Mouse (Mus musculus): ENCODE results near the gene Snrnp27. TPM values are rescaled to one million over a fixed set of nuclear protein-coding genes. Genes with fewer than 3 reads are reported as not detected.

The Snrnp27 gene
- polyA plus RNA-seq, 2 experiments: 27.2 to 58.2 TPM

- Histone ChIP-seq H3K27me3 (ENCODE audit: control insufficient read depth, insufficient read depth, low read length) (no peaks in the 10 kb centered on the region), H3K4me2 (ENCODE audit: low read depth) (no peak overlapping the region), H3K4me1 (replicated peaks; ENCODE audit: control insufficient read depth in 2 of 2, insufficient read depth in 2 of 2, low read length in 1 of 2) (peaks cover 3 to 6% of the 10 kb centered on the region in 2 experiments; a peak in 3 of 4 replicates), H3K9ac (replicated peaks) (no peak overlapping the region), H3K9me3 (ENCODE audit: control insufficient read depth, low read length) (no peaks in the 10 kb centered on the region), H3K36me3 (replicated peaks; ENCODE audit: control insufficient read depth, insufficient read depth, low read depth) (peaks cover 3% of the 10 kb centered on the region), H3K27ac (no peak overlapping the region), H3K4me3 (ENCODE audit: insufficient read depth in 1 of 2, low read depth in 2 of 2, low read length in 2 of 2) (no peak overlapping the region)
- TF ChIP-seq EP300 (IDR thresholded peaks at IDR 0.05; ENCODE audit: low read depth) (no peak), CTCF (IDR thresholded peaks at IDR 0.05; ENCODE audit: low read depth) (peak; percentile 93)
- peak in 2 of 3 experiments; percentile 50 to 53 for DNase-seq (ENCODE audit: low read depth in 3 of 3, low spot score in 3 of 3)
- ATAC-seq (ENCODE audit: insufficient read depth): no peak
These were observed 10.1 kb upstream of the Snrnp27 start for GRCm38 (mm10) chr6:86694465-86694864.

GRCm38 (mm10) chr6:86689671-86690070 lies 5.3 kb upstream of the Snrnp27 start:
- Histone ChIP-seq H3K9ac (replicated peaks) (no peak overlapping the region), H3K4me2 (ENCODE audit: low read depth) (no peak overlapping the region; the same call in 1 of the 2 replicates), H3K4me3 (ENCODE audit: insufficient read depth in 1 of 2, low read depth in 2 of 2, low read length in 2 of 2) (no peak overlapping the region), H3K4me1 (replicated peaks; ENCODE audit: control insufficient read depth in 2 of 2, insufficient read depth in 2 of 2, low read length in 1 of 2) (peaks cover 5 to 14% of the 10 kb centered on the region in 2 experiments; a peak in 3 of 4 replicates), H3K36me3 (replicated peaks; ENCODE audit: control insufficient read depth, insufficient read depth, low read depth) (peaks cover 3% of the 10 kb centered on the region), H3K9me3 (ENCODE audit: control insufficient read depth, low read length) (no peaks in the 10 kb centered on the region), H3K27me3 (ENCODE audit: control insufficient read depth, insufficient read depth, low read length) (no peaks in the 10 kb centered on the region), H3K27ac (no peak overlapping the region)
- DNase-seq (ENCODE audit: low read depth in 3 of 3, low spot score in 3 of 3) (no peak), ATAC-seq (ENCODE audit: insufficient read depth) (peak; percentile 70)
- 44% methylated on average over 3 of the region's 3 CpGs for WGBS (ENCODE audit: insufficient replicate concordance)
- no peak for TF ChIP-seq CTCF (IDR thresholded peaks at IDR 0.05; ENCODE audit: low read depth)
- peak; percentile 26; the same call in 1 of the 2 replicates for TF ChIP-seq EP300 (IDR thresholded peaks at IDR 0.05; ENCODE audit: low read depth)

DNA sequence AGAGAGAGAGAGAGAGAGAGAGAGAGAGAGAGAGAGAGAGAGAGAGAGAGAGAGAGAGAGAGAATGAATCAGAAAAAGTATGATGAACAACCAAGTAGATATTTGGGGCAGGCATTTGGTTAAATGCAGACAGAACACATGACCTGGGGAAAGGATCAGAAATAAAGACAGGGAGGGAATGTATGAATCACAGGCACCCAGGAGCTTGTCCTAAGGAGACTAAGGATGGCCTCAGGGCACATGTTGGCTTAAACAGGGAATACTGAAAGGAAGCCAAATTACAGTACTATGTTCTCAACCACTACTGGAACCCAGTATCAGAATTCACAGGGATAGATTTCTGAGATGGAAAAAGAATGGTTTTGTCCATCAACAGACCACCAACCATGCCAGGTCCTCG lies 2.6 kb upstream of the Snrnp27 start:
- no peak overlapping the region for H3K4me3 ChIP-seq (ENCODE audit: insufficient read depth in 1 of 2, low read depth in 2 of 2, low read length in 2 of 2)
- TF ChIP-seq CTCF (IDR thresholded peaks at IDR 0.05; ENCODE audit: low read depth) (no peak), EP300 (IDR thresholded peaks at IDR 0.05; ENCODE audit: low read depth) (no peak)
- ATAC-seq (ENCODE audit: insufficient read depth): no peak

GRCm38 (mm10) chr6:86684655-86685011 lies 311 bp upstream of the Snrnp27 start:
- ATAC-seq (ENCODE audit: insufficient read depth): no peak
- Histone ChIP-seq H3K27me3 (ENCODE audit: control insufficient read depth, insufficient read depth, low read length) (no peaks in the 10 kb centered on the region), H3K9me3 (ENCODE audit: control insufficient read depth, low read length) (no peaks in the 10 kb centered on the region), H3K9ac (replicated peaks) (peak overlapping the region; percentile 96), H3K4me2 (ENCODE audit: low read depth) (peak overlapping the region; percentile 81), H3K4me3 (ENCODE audit: insufficient read depth in 1 of 2, low read depth in 2 of 2, low read length in 2 of 2) (peak overlapping the region; percentile 92 to 95), H3K36me3 (replicated peaks; ENCODE audit: control insufficient read depth, insufficient read depth, low read depth) (peaks cover 23% of the 10 kb centered on the region), H3K27ac (peak overlapping the region; percentile 49), H3K4me1 (replicated peaks; ENCODE audit: control insufficient read depth in 2 of 2, insufficient read depth in 2 of 2, low read length in 1 of 2) (peaks cover 6 to 12% of the 10 kb centered on the region in 2 experiments; a peak in 3 of 4 replicates)
- 36% methylated on average over 12 of the region's 12 CpGs for WGBS (ENCODE audit: insufficient replicate concordance)
- TF ChIP-seq CTCF (IDR thresholded peaks at IDR 0.05; ENCODE audit: low read depth) (no peak), EP300 (IDR thresholded peaks at IDR 0.05; ENCODE audit: low read depth) (no peak)
- no peak for DNase-seq (ENCODE audit: low read depth in 3 of 3, low spot score in 3 of 3)

More for the DNA sequence above, 2.6 kb upstream of the Snrnp27 start:
- H3K27ac ChIP-seq: no peak overlapping the region
- DNase-seq (ENCODE audit: low read depth in 3 of 3, low spot score in 3 of 3): no peak
- no peaks in the 10 kb centered on the region for H3K9me3 ChIP-seq (ENCODE audit: control insufficient read depth, low read length)
- H3K27me3 ChIP-seq (ENCODE audit: control insufficient read depth, insufficient read depth, low read length): no peaks in the 10 kb centered on the region
- whole genome bisulfite sequencing (ENCODE audit: insufficient replicate concordance): 56% methylated on average over 1 of the region's 1 CpGs
- H3K36me3 ChIP-seq (replicated peaks; ENCODE audit: control insufficient read depth, insufficient read depth, low read depth): peaks cover 8% of the 10 kb centered on the region
- peaks cover 8 to 17% of the 10 kb centered on the region in 2 experiments; a peak in 3 of 4 replicates for H3K4me1 ChIP-seq (replicated peaks; ENCODE audit: control insufficient read depth in 2 of 2, insufficient read depth in 2 of 2, low read length in 1 of 2)
- no peak overlapping the region for H3K4me2 ChIP-seq (ENCODE audit: low read depth)
- no peak overlapping the region for H3K9ac ChIP-seq (replicated peaks)

- Histone ChIP-seq H3K9me3 (ENCODE audit: control insufficient read depth, low read length) (no peaks in the 10 kb centered on the region), H3K36me3 (replicated peaks; ENCODE audit: control insufficient read depth, insufficient read depth, low read depth) (peaks cover 27% of the 10 kb centered on the region), H3K9ac (replicated peaks) (no peak overlapping the region), H3K4me1 (replicated peaks; ENCODE audit: control insufficient read depth in 2 of 2, insufficient read depth in 2 of 2, low read length in 1 of 2) (peaks cover 2 to 5% of the 10 kb centered on the region in 2 experiments; a peak in 2 of 4 replicates), H3K4me3 (ENCODE audit: insufficient read depth in 1 of 2, low read depth in 2 of 2, low read length in 2 of 2) (no peak overlapping the region), H3K27me3 (ENCODE audit: control insufficient read depth, insufficient read depth, low read length) (no peaks in the 10 kb centered on the region), H3K27ac (no peak overlapping the region), H3K4me2 (ENCODE audit: low read depth) (no peak overlapping the region)
- TF ChIP-seq CTCF (IDR thresholded peaks at IDR 0.05; ENCODE audit: low read depth): no peak
- no peak for DNase-seq (ENCODE audit: low read depth in 3 of 3, low spot score in 3 of 3)
- ATAC-seq (ENCODE audit: insufficient read depth): no peak
- 76% methylated on average over 3 of the region's 3 CpGs for WGBS (ENCODE audit: insufficient replicate concordance)
These were observed 3.0 kb downstream of the Snrnp27 start for GRCm38 (mm10) chr6:86681289-86681688.
